Mouse (Mus musculus): Measurements from ENCODE around the gene Mars. TPM values are rescaled to one million over a fixed set of nuclear protein-coding genes. Genes with fewer than 3 reads are reported as not detected.

Mars gene
- polyA plus RNA-seq, 1 experiment from 2014 or later, result 122 TPM

DNA sequence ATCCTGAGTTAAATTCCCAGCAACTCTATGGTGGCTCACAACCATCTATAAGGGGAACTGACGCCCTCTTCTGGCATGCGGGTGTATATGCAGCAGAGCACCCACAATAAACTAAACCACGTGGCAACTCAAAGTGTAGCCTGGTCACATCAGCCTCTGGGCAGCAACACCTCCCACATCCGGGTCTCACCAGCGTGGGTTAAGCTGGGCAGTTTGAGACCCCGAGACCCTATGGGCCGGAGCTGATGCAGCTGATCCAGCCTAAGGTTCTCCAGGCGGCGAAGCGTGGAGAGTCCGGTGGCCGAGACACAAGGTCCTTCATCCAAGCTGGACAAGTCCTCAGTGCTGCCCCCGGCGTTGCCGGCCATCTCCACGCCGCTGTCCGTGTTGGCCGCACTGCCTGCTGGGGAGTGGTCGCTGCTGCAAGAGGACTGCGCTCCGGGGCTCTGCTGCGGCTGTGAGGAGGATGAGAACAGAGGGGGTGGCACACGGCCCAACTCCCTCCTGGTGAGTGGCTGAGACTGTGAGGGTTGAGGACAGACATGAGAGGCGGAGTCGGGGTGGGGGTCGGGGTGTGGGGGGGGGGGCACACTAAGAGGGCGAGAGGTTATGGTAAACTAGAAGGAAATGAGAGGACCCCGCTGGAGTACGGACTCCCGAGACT, 20.8 kb upstream of the Mars start:
- 43% methylated on average over 31 of the region's 31 CpGs for WGBS
- Histone ChIP-seq H3K27ac (no peak overlapping the region), H3K4me1 (no peaks in the 10 kb centered on the region), H3K4me3 (no peak overlapping the region), H3K36me3 (peaks cover 65% of the 10 kb centered on the region), H3K9me3 (no peaks in the 10 kb centered on the region), H3K9ac (no peak overlapping the region), H3K27me3 (peaks cover 24% of the 10 kb centered on the region), H3K4me2 (replicated peaks) (0 out of 2 replicates have a peak overlapping the region, but pooled peaks have one; percentile 16)
- ATAC-seq (ENCODE audit: low FRiP score, low read depth), result no peak

GRCm38 (mm10) chr10:127330212-127330611, 18.6 kb upstream of the Mars start:
- no peak overlapping the region for H3K4me3 ChIP-seq
- H3K27me3 ChIP-seq, result peaks cover 45% of the 10 kb centered on the region
- WGBS, result 82% methylated on average over 7 of the region's 7 CpGs
- peaks cover 16% of the 10 kb centered on the region for H3K4me1 ChIP-seq
- ATAC-seq (ENCODE audit: low FRiP score, low read depth), result no peak
- peaks cover 48% of the 10 kb centered on the region for H3K36me3 ChIP-seq
- no peak overlapping the region for H3K9ac ChIP-seq
- H3K27ac ChIP-seq, result no peak overlapping the region
- H3K4me2 ChIP-seq (replicated peaks), result no peak overlapping the region
- H3K9me3 ChIP-seq, result no peaks in the 10 kb centered on the region

GRCm38 (mm10) chr10:127327461-127328145, 16.0 kb upstream of the Mars start:
- H3K4me3 ChIP-seq, result peak overlapping the region; percentile 56; the same call in 1 of the 2 replicates
- peaks cover 16% of the 10 kb centered on the region for H3K4me1 ChIP-seq
- H3K9ac ChIP-seq, result no peak overlapping the region
- 47% methylated on average over 18 of the region's 18 CpGs for WGBS
- H3K9me3 ChIP-seq, result no peaks in the 10 kb centered on the region
- peak overlapping the region; percentile 96; the same call in 1 of the 2 replicates for H3K4me2 ChIP-seq (replicated peaks)
- H3K27me3 ChIP-seq, result peaks cover 59% of the 10 kb centered on the region
- H3K36me3 ChIP-seq, result peaks cover 27% of the 10 kb centered on the region
- ATAC-seq (ENCODE audit: low FRiP score, low read depth), result no peak
- no peak overlapping the region for H3K27ac ChIP-seq

- Histone ChIP-seq H3K9me3 (no peaks in the 10 kb centered on the region), H3K4me1 (peaks cover 16% of the 10 kb centered on the region), H3K4me3 (peak overlapping the region; percentile 56), H3K27me3 (peaks cover 65% of the 10 kb centered on the region), H3K4me2 (replicated peaks) (peak overlapping the region; percentile 96), H3K27ac (no peak overlapping the region), H3K36me3 (peaks cover 20% of the 10 kb centered on the region), H3K9ac (peak overlapping the region; percentile 76)
- ATAC-seq (ENCODE audit: low FRiP score, low read depth), result no peak
- 7% methylated on average over 29 of the region's 29 CpGs for WGBS
These were observed 15.2 kb upstream of the Mars start for GRCm38 (mm10) chr10:127326828-127327227.

- peak overlapping the region; percentile 96 for H3K4me2 ChIP-seq (replicated peaks)
- no peak overlapping the region for H3K27ac ChIP-seq
- ATAC-seq (ENCODE audit: low FRiP score, low read depth), result peak; percentile 35; the same call in 1 of the 2 replicates
- peak overlapping the region; percentile 56 for H3K4me3 ChIP-seq
- H3K27me3 ChIP-seq, result peaks cover 60% of the 10 kb centered on the region
- no peaks in the 10 kb centered on the region for H3K9me3 ChIP-seq
- H3K4me1 ChIP-seq, result peaks cover 16% of the 10 kb centered on the region
- WGBS, result under 1% methylated on average over 52 of the region's 54 CpGs
- H3K36me3 ChIP-seq, result peaks cover 13% of the 10 kb centered on the region
- peak overlapping the region; percentile 76 for H3K9ac ChIP-seq
These were observed 14.6 kb upstream of the Mars start for GRCm38 (mm10) chr10:127326017-127326801.

DNA sequence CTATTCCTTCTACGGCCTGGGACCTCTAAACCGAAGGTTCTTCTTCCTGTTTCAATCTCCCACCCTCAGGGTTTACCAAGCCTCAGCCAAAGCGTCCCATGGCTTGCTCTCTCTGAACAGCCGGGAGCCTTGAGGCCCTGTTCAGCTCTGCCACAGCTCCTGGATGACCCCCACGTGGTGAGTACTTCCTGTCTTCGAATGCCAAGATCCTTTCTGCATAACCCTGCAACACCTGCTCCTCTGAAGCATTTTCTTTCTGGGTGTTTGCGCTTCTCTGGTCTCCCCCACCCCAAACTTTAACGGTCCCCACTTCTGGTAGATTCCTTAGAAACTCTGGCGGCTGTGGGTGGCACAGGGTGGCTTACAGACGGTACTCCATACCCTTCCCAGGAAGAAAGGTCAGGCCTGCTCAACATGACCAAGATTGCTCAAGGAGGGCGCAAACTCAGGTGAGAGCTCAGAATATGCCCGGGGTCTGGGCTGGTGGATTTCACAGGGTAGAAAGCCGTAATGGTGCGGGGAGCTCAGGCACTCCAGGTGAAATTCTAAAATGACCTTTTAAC, 13.9 kb upstream of the Mars start:
- H3K4me1 ChIP-seq, result peaks cover 16% of the 10 kb centered on the region
- peaks cover 60% of the 10 kb centered on the region for H3K27me3 ChIP-seq
- peak overlapping the region; percentile 76 for H3K9ac ChIP-seq
- H3K4me3 ChIP-seq, result peak overlapping the region; percentile 56
- peak overlapping the region; percentile 96 for H3K4me2 ChIP-seq (replicated peaks)
- WGBS, result 27% methylated on average over 14 of the region's 14 CpGs
- no peaks in the 10 kb centered on the region for H3K9me3 ChIP-seq
- ATAC-seq (ENCODE audit: low FRiP score, low read depth), result no peak
- peaks cover 7% of the 10 kb centered on the region for H3K36me3 ChIP-seq
- no peak overlapping the region for H3K27ac ChIP-seq

- no peak for ATAC-seq (ENCODE audit: low FRiP score, low read depth)
- no peak overlapping the region for H3K4me3 ChIP-seq
- H3K27me3 ChIP-seq, result peaks cover 60% of the 10 kb centered on the region
- H3K27ac ChIP-seq, result no peak overlapping the region
- H3K9ac ChIP-seq, result no peak overlapping the region
- WGBS, result 7% methylated on average over 7 of the region's 7 CpGs
- no peaks in the 10 kb centered on the region for H3K9me3 ChIP-seq
- no peaks in the 10 kb centered on the region for H3K36me3 ChIP-seq
- H3K4me2 ChIP-seq (replicated peaks), result no peak overlapping the region; the same call in 1 of the 2 replicates
- H3K4me1 ChIP-seq, result peaks cover 16% of the 10 kb centered on the region
These were observed 12.9 kb upstream of the Mars start for GRCm38 (mm10) chr10:127324495-127324894.

GRCm38 (mm10) chr10:127323131-127323855, 11.7 kb upstream of the Mars start:
- H3K4me1 ChIP-seq, result peaks cover 16% of the 10 kb centered on the region
- WGBS, result 75% methylated on average over 17 of the region's 17 CpGs
- peaks cover 50% of the 10 kb centered on the region for H3K27me3 ChIP-seq
- no peak overlapping the region for H3K27ac ChIP-seq
- no peaks in the 10 kb centered on the region for H3K9me3 ChIP-seq
- H3K9ac ChIP-seq, result no peak overlapping the region
- ATAC-seq (ENCODE audit: low FRiP score, low read depth), result no peak
- H3K4me3 ChIP-seq, result no peak overlapping the region
- H3K4me2 ChIP-seq (replicated peaks), result no peak overlapping the region
- no peaks in the 10 kb centered on the region for H3K36me3 ChIP-seq

- no peaks in the 10 kb centered on the region for H3K36me3 ChIP-seq
- ATAC-seq (ENCODE audit: low FRiP score, low read depth), result no peak
- no peak overlapping the region for H3K4me2 ChIP-seq (replicated peaks)
- H3K4me3 ChIP-seq, result no peak overlapping the region
- peaks cover 16% of the 10 kb centered on the region for H3K4me1 ChIP-seq
- no peak overlapping the region for H3K27ac ChIP-seq
- H3K27me3 ChIP-seq, result peaks cover 44% of the 10 kb centered on the region
- no peaks in the 10 kb centered on the region for H3K9me3 ChIP-seq
- WGBS, result 78% methylated on average over 4 of the region's 4 CpGs
- H3K9ac ChIP-seq, result no peak overlapping the region
These were observed 11.1 kb upstream of the Mars start for GRCm38 (mm10) chr10:127322669-127323068.

DNA sequence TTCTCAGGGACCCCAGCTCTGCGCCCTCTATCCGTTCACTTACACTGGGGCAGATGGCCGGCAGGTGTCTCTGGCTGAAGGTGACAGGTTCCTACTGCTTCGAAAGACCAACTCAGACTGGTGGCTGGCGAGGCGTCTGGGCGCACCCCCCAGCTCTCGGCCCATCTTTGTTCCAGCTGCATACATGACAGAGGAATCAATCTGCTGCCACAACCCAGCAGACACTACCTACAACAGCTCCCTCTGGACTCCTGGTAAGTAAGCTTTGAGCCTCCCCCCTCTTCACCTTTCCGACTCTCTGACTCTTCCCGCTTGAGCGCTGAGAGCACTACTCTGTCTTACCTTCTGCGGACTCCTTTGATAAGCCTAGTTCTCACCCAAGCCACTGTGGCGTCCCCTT, 10.6 kb upstream of the Mars start:
- Histone ChIP-seq H3K4me1 (peaks cover 16% of the 10 kb centered on the region), H3K27ac (no peak overlapping the region), H3K27me3 (peaks cover 39% of the 10 kb centered on the region), H3K9ac (no peak overlapping the region), H3K4me2 (replicated peaks) (no peak overlapping the region), H3K4me3 (no peak overlapping the region), H3K36me3 (no peaks in the 10 kb centered on the region), H3K9me3 (no peaks in the 10 kb centered on the region)
- 69% methylated on average over 13 of the region's 13 CpGs for WGBS
- no peak for ATAC-seq (ENCODE audit: low FRiP score, low read depth)

GRCm38 (mm10) chr10:127321621-127322020, 10.0 kb upstream of the Mars start, which contains the start of gene Arhgap9:
Arhgap9 (plus strand) TSS chr10:127321964.
- no peak for ATAC-seq (ENCODE audit: low FRiP score, low read depth)
- no peaks in the 10 kb centered on the region for H3K9me3 ChIP-seq
- no peak within 1 kb of the TSS for H3K4me3 ChIP-seq
- H3K27me3 ChIP-seq, result peaks cover 34% of the 10 kb centered on the region
- no peaks in the 10 kb centered on the region for H3K36me3 ChIP-seq
- WGBS, result 68% methylated on average over 3 of the region's 3 CpGs
- no peak within 1 kb of the TSS for H3K9ac ChIP-seq
- H3K4me2 ChIP-seq (replicated peaks), result no peak within 1 kb of the TSS
- peaks cover 12% of the 10 kb centered on the region for H3K4me1 ChIP-seq
- no peak within 1 kb of the TSS for H3K27ac ChIP-seq

Measured in limb, embryonic 13.5 days (tissue).